Mouse (Mus musculus) embryonic facial prominence, embryonic 13.5 days (tissue): ENCODE measurements around the gene Efcc1. TPM values are rescaled to one million over a fixed set of nuclear protein-coding genes. Genes with fewer than 3 reads are reported as not detected.

Experiments used
- ATAC-seq: fragments of 200-750 bp; cut with Nextera tagmentation; 2 replicates; pipeline ENCODE4 v1.8.0; 2017; ENCODE audit warnings: low read depth; ENCODE audit not compliant: insufficient number of reproducible peaks, insufficient read depth, low FRiP score, low TSS enrichment
- H3K27ac ChIP-seq: fragments of 300-500 bp; sonication (generic); 2 replicates; pipeline ENCODE4 v1.5.1; 2015; ENCODE audit warnings: moderate library complexity, mild to moderate bottlenecking, inconsistent platforms
- H3K27me3 ChIP-seq: fragments of 300-500 bp; sonication (generic); 2 replicates; pipeline ENCODE4 v1.6.1; 2015; ENCODE audit warnings: mild to moderate bottlenecking, inconsistent platforms
- H3K36me3 ChIP-seq: fragments of 300-500 bp; sonication (generic); 2 replicates; pipeline ENCODE4 v1.6.1; 2015; ENCODE audit warnings: mild to moderate bottlenecking, inconsistent platforms
- H3K4me1 ChIP-seq: fragments of 300-500 bp; sonication (generic); 2 replicates; pipeline ENCODE4 v1.6.1; 2015; ENCODE audit warnings: inconsistent platforms
- H3K4me2 ChIP-seq: fragments of 300-500 bp; sonication (generic); 2 replicates; pipeline ENCODE4 v1.6.1; 2015; ENCODE audit warnings: moderate library complexity, mild to moderate bottlenecking, inconsistent platforms
- H3K4me3 ChIP-seq: fragments of 300-500 bp; sonication (generic); 2 replicates; pipeline ENCODE4 v1.5.1; 2015; ENCODE audit warnings: mild to moderate bottlenecking, inconsistent platforms
- H3K9ac ChIP-seq: fragments of 300-500 bp; sonication (generic); 2 replicates; pipeline ENCODE4 v1.6.1; 2015; ENCODE audit warnings: mild to moderate bottlenecking, inconsistent platforms
- H3K9me3 ChIP-seq: fragments of 300-500 bp; sonication (generic); 2 replicates; pipeline ENCODE4 v1.6.1; 2016; ENCODE audit warnings: inconsistent platforms
- WGBS: fragments of 180-500 bp; shearing (Covaris S2); methylation state at CpG from one replicate; pipeline ENCODE4 v1.1.7; 2015; ENCODE audit warnings: mixed read lengths; 5-methylcytosine and 5-hydroxymethylcytosine counted together
- polyA plus RNA-seq: library from polyadenylated mRNA; unstranded; fragments of >200 nt; fragmentation: Nextera tagmentation; extraction: Ambion mirVana; gene quantifications from 2 replicates; pipeline ENCODE4 v1.2.1, GENCODE M21; 2015

Efcc1 gene
- polyA plus RNA-seq, 1 experiment from 2014 or later: 2.2 TPM

DNA sequence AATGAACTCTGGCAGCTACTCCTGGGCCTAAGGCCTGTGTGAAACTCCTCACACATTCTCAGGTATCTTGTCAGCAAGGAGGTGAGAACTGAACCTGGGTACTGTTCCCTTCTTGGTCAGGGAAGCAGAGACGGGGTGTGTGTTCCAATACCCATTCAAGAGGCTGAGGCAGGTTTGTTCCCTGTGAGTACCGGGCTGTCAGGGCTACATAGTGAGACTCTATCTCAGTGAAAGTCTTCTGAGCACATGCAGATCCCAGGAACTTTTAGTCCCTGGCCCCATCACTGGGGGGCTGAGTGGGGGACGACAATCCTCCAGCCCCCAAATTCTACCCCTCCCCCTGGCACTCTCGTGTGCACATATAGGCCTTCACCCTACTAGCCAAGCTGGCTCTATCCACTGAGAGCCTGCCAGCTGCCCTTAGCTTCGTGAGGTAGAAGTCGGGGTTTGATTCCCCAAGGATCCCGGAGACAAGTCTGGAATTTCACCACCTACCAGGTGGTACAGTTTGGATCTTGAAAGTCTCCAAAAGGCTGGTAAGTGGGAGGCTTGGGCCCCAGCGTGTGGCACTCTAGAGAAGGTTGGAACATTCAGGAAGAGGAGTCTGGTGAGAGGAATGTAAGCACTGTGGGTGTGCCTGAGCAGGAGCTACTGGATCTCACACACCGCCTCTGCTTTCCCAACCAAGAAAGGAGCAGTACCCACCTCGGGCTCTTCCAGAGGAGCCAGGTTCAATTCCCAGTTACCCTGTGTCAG, 50.1 kb downstream of the Efcc1 start:
- H3K9me3 ChIP-seq: no peaks in the 10 kb centered on the region
- H3K9ac ChIP-seq: no peak overlapping the region
- H3K4me3 ChIP-seq: no peak overlapping the region
- no peak overlapping the region for H3K4me2 ChIP-seq
- no peak overlapping the region for H3K27ac ChIP-seq
- ATAC-seq: no peak
- H3K4me1 ChIP-seq: no peaks in the 10 kb centered on the region; the same call in 1 of the 2 replicates
- no peaks in the 10 kb centered on the region for H3K36me3 ChIP-seq
- WGBS: 77% methylated on average over 10 of the region's 10 CpGs
- no peaks in the 10 kb centered on the region for H3K27me3 ChIP-seq

DNA sequence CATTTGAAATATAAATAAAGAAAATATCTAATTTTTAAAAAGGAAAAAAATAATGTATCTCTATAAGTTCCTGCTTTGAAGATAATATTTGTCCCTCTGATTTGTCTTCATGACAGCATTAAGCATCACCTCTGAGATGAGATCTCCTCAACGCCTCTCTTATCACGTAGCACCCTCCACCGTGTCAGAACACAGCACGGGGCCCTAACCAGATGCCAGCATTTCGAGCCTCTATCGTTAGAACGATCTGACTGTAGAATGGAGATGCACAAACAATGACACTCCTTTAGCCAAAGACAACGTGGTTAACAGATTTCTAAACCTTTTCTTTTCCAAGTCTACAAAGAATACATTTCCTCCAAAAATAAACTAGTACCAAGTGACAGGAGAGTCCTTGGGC, 53.4 kb downstream of the Efcc1 start:
- Histone ChIP-seq H3K9me3 (no peaks in the 10 kb centered on the region), H3K4me1 (peaks cover 2% of the 10 kb centered on the region; the same call in 1 of the 2 replicates), H3K36me3 (no peaks in the 10 kb centered on the region), H3K27ac (no peak overlapping the region), H3K9ac (no peak overlapping the region), H3K27me3 (no peaks in the 10 kb centered on the region), H3K4me3 (no peak overlapping the region), H3K4me2 (no peak overlapping the region)
- WGBS: 78% methylated on average over 8 of the region's 8 CpGs
- no peak for ATAC-seq

DNA sequence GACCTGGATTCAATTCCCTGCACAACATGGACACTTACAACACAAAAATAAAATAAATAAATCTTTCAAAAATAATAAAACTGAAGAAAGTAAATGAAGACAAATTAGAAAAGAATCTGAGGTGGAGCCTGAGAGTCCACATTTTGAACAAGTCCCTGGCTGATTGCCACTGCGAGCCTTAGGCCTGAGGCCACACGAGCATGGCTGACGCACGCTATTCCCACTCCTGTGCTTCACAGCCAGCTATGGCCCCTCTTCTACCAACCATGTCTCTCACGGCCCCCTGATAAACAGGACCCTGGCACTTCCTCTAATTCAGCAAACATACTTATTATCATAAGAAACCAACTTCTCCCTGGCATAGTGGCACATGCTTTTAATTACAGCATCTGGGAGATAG, 56.0 kb downstream of the Efcc1 start:
- no peak for ATAC-seq
- no peak overlapping the region for H3K4me2 ChIP-seq

DNA sequence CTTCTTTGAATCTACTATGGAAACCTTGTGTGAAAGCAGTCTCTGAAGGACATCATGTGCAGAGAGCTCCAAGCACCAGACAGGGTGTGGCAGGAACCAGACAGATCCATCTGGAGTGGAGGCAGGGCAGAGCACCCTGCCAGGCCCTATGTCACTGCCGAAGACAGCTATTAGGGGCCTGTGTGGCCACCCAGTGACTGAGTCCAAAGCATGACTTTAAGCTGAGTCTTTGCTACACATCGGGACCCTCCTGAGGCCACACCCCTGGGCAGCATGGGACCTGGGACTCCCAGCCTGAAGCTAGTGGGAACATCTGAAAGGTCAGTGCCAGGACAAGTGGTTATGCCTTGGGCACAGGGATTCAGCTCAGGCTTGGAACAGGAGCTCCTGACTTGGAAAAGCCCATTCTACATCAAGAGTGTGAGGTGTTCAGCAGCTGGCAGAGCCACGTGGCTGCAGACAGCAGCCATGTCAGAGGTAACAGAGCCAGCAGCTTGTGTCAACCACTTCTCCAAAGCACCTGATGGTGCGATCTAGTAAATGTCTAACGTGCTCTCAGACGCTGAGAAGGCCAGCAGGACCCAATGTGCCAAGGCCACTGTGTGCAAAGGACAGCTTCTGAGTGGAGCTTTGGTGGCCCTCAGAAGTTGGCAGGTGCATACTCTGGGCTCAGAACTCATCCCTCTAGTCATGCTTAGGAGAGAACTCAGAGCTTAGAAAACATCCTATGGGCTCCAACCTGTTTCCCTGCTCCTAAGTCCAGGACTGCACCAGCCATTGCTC, 56.6 kb downstream of the Efcc1 start:
- H3K9me3 ChIP-seq: no peaks in the 10 kb centered on the region
- H3K4me3 ChIP-seq: no peak overlapping the region
- H3K4me2 ChIP-seq: no peak overlapping the region
- WGBS: 85% methylated on average over 6 of the region's 6 CpGs
- H3K9ac ChIP-seq: no peak overlapping the region
- ATAC-seq: no peak
- H3K27ac ChIP-seq: no peak overlapping the region
- H3K27me3 ChIP-seq: no peaks in the 10 kb centered on the region
- H3K36me3 ChIP-seq: peaks cover 18% of the 10 kb centered on the region
- H3K4me1 ChIP-seq: peaks cover 10% of the 10 kb centered on the region

More for the DNA sequence above, 56.0 kb downstream of the Efcc1 start:
- Histone ChIP-seq H3K9ac (no peak overlapping the region), H3K27me3 (no peaks in the 10 kb centered on the region), H3K27ac (no peak overlapping the region), H3K4me3 (no peak overlapping the region), H3K4me1 (peaks cover 10% of the 10 kb centered on the region), H3K36me3 (peaks cover 12% of the 10 kb centered on the region), H3K9me3 (no peaks in the 10 kb centered on the region)
- 68% methylated on average over 5 of the region's 5 CpGs for WGBS

DNA sequence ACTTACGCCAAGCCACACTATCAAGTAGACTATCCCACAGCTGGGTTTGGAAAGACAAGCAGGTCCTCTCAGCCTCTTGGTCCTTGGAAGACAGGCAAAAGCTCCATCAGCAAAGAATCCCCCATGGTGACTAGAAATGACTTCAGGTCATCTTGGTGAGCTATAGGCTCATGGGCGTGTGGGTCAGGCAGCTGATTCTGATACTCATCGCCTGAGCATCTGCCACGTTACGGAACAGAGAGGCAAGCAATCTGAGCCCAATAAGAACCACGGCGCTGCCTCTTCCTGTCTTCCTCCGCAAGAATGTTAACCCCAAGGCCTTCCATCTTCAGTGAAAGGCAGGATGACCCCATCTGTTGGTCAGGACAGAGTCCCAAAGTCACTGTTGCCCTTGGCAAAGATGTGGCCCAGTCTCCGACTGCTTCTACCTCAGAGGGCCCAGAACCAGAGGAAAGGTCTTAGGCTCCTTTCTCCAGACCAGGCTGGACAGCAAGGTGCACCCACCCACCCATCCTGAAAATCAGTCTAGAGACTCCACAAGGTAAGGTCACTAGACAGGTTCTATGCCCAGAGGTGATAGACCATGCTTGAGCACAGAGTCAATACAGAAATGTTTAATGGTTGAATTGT, 57.7 kb downstream of the Efcc1 start:
- no peaks in the 10 kb centered on the region for H3K27me3 ChIP-seq
- no peak overlapping the region for H3K4me2 ChIP-seq
- H3K4me3 ChIP-seq: no peak overlapping the region
- ATAC-seq: no peak
- H3K9me3 ChIP-seq: no peaks in the 10 kb centered on the region
- no peak overlapping the region for H3K9ac ChIP-seq
- peaks cover 28% of the 10 kb centered on the region for H3K36me3 ChIP-seq
- H3K27ac ChIP-seq: no peak overlapping the region
- H3K4me1 ChIP-seq: peaks cover 10% of the 10 kb centered on the region
- WGBS: 83% methylated on average over 9 of the region's 9 CpGs

DNA sequence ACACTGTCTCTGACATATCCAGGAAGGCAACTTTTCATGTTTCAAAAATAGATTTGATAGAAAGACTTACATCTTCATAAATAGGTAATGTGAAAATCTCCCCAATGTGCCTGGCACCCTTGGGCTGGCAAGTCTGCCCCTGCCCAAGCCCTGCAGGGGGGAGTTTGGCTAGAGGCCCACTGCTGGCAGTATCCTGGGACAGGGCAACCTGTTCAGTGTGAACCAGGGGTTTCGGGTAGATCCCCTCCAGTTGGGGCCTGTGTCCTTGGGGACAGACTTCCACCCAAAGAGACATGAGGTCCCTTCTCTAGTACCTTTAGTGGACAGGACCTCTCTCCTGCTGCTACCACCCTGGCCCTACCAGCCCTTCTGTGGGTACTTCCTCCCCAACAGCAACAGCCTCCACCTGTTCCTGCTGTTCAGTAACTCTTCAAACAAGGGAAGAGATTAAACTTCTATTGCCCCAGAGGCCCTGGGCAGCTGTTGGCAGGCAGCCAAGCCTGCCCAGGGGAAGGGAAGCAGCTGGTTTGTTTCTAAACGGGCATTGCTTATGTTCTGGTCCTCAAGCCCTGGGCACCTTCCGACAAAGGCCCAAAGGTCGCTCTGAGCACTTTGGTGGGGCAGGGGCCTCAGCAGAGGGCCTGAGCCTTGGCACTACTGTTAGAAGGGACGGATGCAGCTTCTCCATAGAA, 58.4 kb downstream of the Efcc1 start:
- H3K36me3 ChIP-seq: peaks cover 28% of the 10 kb centered on the region
- peaks cover 10% of the 10 kb centered on the region for H3K4me1 ChIP-seq
- peak overlapping the region; percentile 49 for H3K9ac ChIP-seq
- no peaks in the 10 kb centered on the region for H3K27me3 ChIP-seq
- 60% methylated on average over 5 of the region's 5 CpGs for WGBS
- H3K27ac ChIP-seq: no peak overlapping the region
- H3K4me2 ChIP-seq: no peak overlapping the region
- ATAC-seq: no peak
- no peaks in the 10 kb centered on the region for H3K9me3 ChIP-seq
- H3K4me3 ChIP-seq: no peak overlapping the region

DNA sequence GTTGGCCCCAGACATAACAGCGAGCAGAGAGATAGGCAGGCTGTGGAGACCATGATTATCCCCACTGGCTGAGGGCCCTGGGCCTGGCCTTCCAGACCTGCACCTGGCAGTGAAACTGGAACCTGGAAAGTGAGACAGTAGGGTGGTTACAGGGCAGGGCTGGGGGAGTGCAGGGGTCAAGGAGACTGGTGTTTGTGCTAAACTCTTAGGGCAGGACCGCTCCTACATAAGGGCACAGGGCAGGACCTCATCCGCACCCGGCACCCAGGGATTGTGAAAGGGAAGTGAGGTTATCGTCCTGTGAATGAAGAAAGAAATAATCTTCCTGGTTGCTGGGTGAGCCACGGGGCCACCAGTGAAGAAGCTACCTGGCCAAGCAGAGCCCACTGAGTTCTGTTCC, 59.1 kb downstream of the Efcc1 start:
- H3K4me2 ChIP-seq: no peak overlapping the region
- no peak overlapping the region for H3K4me3 ChIP-seq
- H3K9ac ChIP-seq: peak overlapping the region; percentile 49; the same call in 1 of the 2 replicates
- H3K27me3 ChIP-seq: no peaks in the 10 kb centered on the region
- peaks cover 28% of the 10 kb centered on the region for H3K36me3 ChIP-seq
- ATAC-seq: no peak
- WGBS: 95% methylated on average over 6 of the region's 6 CpGs
- peaks cover 10% of the 10 kb centered on the region for H3K4me1 ChIP-seq
- H3K9me3 ChIP-seq: no peaks in the 10 kb centered on the region
- H3K27ac ChIP-seq: no peak overlapping the region

DNA sequence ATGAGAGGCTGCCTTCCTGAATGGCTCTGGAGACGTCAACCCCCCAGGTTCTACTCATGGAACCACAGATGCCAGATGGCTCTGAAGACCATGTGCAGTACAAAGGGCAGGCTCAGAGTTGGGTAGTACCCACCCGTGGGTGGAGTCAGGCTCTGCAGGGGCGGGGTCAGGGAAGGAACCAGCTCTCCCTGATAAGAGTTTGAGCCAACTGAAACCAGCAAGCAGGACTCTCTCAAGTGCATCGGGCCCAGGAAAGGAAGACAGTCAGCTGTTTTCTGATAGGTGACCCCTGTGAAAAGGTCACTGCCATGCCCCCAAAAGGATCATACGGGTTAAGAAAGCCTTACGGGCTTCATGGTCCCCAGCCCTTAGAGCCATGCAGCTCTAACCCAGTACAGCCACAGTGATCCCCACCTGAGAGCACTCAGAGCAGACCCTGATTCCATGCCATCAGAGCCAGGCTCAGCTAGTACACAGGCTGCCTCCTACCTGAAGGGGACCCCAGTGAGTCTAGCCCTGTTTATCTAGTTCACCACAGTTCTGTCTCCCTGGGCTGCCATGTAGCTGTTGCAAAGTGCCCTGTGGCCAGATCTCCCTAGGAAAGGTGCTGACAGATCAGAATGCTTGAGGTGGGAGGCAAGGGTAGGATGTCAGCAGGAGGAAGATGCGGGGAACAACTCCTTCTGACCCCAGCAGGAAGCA, 60.3 kb downstream of the Efcc1 start:
- Histone ChIP-seq H3K36me3 (peaks cover 28% of the 10 kb centered on the region), H3K9me3 (no peaks in the 10 kb centered on the region), H3K4me1 (peaks cover 10% of the 10 kb centered on the region), H3K4me3 (no peak overlapping the region), H3K4me2 (no peak overlapping the region), H3K27ac (no peak overlapping the region), H3K27me3 (no peaks in the 10 kb centered on the region), H3K9ac (no peak overlapping the region)
- no peak for ATAC-seq
- WGBS: 73% methylated on average over 7 of the region's 7 CpGs

DNA sequence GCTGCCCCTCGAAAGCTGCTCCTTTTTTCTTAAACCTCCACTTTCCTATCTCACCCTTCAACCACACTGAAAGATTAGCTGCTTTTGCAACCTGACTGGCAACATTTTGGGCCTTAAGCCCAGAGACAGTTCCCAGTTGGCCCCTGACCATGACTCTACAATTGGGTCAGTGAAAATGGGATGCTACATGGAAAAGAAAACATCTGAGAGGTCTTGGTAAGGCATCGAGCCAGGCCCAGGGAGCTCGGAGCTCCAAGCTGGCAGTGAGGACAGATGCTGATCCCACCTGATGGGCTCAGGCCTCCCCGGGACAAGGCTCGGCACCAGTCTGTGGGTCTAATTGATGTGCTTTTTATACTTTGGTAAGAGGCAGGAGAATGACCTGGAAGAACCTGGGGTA, 61.2 kb downstream of the Efcc1 start:
- 86% methylated on average over 5 of the region's 5 CpGs for WGBS

DNA sequence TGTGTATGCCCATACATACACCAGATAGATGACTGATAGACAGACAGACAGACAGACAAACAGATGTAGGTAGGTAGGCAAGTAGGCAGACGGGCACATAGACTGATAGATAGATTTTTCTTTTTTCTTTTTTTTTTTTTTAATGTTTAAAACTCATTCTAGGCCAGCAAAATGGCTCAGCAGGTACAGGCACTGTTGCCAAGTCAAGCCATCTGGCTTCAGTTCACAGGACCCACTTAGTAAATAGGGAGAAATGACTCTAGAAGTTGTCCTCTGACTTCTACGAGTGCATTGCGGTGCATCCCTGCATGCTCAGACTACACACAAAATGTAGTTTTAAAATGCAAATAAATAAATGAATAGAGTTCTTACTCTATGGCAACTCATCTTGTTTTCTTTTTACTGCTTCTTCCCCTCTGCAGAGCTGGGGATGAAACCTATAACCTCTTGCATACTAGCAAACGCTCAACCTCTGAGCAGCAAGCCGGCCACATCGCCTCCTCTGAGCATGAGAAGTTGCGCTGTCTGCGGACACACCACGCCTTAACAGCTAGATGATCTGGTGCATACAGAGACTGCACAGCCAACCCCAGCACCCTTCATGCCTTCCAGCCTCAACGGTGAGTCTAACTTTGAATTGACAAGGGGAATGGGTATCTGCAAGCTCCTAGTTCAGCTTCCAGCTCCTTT, 63.3 kb downstream of the Efcc1 start:
- 92% methylated on average over 10 of the region's 10 CpGs for WGBS
- no peak for ATAC-seq
- H3K9ac ChIP-seq: no peak overlapping the region

More for the DNA sequence above, 61.2 kb downstream of the Efcc1 start:
- Histone ChIP-seq H3K27ac (no peak overlapping the region), H3K9ac (no peak overlapping the region), H3K9me3 (no peaks in the 10 kb centered on the region), H3K4me1 (peaks cover 10% of the 10 kb centered on the region), H3K27me3 (no peaks in the 10 kb centered on the region), H3K4me2 (no peak overlapping the region), H3K4me3 (no peak overlapping the region), H3K36me3 (peaks cover 28% of the 10 kb centered on the region)
- no peak for ATAC-seq

More for the DNA sequence above, 63.3 kb downstream of the Efcc1 start:
- H3K4me1 ChIP-seq: peaks cover 8% of the 10 kb centered on the region
- H3K27ac ChIP-seq: no peak overlapping the region
- no peak overlapping the region for H3K4me3 ChIP-seq
- peaks cover 28% of the 10 kb centered on the region for H3K36me3 ChIP-seq
- no peak overlapping the region for H3K4me2 ChIP-seq
- no peaks in the 10 kb centered on the region for H3K27me3 ChIP-seq
- no peaks in the 10 kb centered on the region for H3K9me3 ChIP-seq
